Mouse (Mus musculus) Muller cell, postnatal 12 days (primary cell): ENCODE data around the gene Rfx8.
"Not testable (repeated sequence)": the region's sequence is repeated elsewhere in the genome, so short reads cannot be mapped to it uniquely, and the experiment has no call there.

Source experiments
- DNase-seq: peaks from one replicate; pipeline ENCODE4 v3.0.0-alpha.2; 2015; ENCODE audit errors: inconsistent ontology term

Rfx8 gene

DNA sequence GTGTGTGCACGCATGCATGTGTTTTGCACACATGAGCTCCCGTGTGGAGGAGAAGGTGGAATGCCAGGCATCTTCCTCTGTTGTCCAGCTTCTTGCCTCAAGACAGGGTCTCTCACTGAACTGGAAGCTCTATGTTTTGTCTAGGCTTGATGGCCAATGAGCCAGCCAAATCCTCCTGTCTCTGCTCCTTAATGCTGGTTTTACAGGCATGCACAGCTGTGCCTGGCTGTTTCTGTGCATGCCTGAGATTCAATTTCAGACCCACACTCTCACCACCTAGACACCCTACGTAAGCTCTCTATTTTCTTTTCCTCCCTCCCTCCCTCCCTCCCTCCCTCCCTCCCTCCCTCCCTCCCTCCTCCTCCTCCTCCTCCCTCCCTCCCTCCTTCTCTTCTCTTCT is 28.8 kb downstream of the Rfx8 start:
- DNase-seq, result no peak

DNA sequence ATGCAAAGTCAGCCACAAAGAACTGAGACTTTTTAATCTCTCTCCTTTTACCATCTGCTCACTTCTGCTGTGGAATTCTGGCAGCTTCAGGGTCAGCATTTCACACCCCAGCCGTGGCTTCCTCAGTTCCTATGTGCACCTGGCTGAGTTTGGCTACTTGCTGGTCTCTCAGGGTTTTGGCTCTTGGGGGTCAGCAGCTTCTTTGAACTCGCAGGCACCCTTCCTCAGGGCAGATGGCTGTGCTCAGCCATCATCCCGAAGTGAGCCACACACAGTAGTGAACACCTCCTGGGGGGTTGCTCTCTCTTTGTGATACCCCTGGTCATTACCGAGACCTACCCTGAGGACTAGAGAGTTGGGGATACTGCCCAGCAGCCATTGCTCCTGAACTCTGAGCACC is 29.7 kb downstream of the Rfx8 start:
- no peak for DNase-seq

GRCm38 (mm10) chr1:39688573-39688972 is 32.2 kb downstream of the Rfx8 start:
- no peak for DNase-seq

DNA sequence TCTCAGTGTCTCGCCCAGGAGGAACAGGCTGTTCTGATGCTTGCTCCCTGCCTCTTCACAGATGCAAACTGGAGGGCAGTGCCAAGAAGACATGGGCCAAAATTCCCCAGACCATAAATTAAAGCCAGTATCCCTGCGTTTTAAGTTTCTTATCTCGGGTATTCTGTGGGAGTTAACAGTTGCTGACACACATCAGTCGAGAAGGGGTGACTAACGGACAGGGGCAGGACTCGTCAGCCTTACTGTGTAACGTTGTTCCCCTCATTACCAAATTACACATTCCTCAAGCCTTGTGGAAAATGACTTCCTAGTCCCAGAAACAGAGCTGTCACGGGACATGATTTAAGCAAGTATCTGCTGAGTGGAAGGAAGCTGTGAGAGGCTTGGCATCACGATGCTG is 33.5 kb downstream of the Rfx8 start:
- DNase-seq, result no peak

DNA sequence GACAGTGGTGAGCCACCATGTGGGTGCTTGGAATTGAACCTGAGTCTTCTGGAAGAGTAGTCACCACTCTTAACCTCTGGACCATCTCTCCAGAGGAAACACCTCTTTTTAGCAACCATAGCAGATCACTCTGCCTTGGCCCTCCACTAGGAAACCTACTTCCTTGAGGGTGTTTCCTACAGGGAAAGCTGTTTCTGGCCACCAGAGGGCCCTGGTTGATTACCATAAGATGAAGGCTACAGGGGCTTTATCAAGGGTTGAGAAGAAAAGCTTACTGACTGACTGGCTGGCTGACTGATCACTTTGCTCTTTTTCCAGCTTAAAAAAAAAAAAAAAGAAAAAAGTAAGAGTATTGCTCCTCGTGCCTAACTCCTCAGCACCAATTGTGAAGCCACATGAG is 35.0 kb downstream of the Rfx8 start:
- DNase-seq, result peak; percentile 74

GRCm38 (mm10) chr1:39681638-39682037 is 39.2 kb downstream of the Rfx8 start:
- no peak for DNase-seq

DNA sequence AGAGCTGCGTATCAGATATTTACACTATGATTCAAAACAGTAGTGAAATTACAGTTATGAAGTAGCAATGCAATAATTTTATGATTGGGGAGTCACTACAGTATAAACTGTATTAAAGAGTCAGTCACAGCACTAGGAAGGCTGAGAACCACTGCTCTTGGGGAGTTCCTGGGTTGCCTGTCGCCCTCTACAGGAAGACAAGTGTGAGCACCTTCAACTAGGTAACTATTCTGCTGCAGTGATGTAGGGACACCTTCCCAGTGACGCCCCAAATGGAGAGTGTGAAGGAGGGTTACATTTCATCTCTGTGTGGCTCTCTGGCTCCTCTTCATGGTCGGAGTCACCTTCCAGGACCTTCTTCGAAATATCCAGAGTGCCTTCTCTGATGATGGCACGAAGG is 40.3 kb downstream of the Rfx8 start:
- DNase-seq, result no peak

- no peak for DNase-seq
These were observed 41.9 kb downstream of the Rfx8 start for GRCm38 (mm10) chr1:39678883-39679282.

DNA sequence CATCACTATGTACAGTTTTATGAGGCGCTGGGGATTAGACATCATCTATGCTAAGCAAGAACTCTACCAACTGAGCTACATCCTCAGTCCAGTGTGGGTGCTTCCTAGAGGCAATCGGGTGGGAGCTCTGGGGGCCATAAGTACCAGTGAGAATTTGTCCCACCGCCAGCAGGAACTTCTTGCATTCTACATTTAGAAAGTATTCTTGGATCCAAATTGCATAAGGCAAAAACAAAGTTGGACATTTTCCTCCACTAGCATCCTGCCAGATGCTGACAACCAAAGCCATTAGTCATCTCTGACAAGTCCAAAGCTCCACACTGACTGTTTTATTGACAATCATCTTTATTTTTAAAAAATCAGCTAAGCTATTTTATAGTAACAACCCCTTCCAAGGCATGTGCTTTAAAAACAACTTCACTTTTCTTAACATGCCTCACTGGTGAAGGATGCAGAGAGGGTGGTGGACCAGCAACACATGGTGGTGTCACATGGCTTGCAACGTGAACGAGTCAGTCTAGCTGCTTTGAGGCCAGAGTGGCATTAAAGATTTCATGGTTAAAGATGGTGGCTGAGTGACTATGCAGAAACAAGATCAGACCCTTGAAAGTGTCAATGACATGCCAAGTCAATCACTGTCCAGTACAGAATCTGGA is 44.4 kb downstream of the Rfx8 start:
- DNase-seq, result no peak

GRCm38 (mm10) chr1:39672362-39673105 is 48.3 kb downstream of the Rfx8 start:
- no peak for DNase-seq

GRCm38 (mm10) chr1:39670211-39670935 is 50.4 kb downstream of the Rfx8 start:
- no peak for DNase-seq

DNA sequence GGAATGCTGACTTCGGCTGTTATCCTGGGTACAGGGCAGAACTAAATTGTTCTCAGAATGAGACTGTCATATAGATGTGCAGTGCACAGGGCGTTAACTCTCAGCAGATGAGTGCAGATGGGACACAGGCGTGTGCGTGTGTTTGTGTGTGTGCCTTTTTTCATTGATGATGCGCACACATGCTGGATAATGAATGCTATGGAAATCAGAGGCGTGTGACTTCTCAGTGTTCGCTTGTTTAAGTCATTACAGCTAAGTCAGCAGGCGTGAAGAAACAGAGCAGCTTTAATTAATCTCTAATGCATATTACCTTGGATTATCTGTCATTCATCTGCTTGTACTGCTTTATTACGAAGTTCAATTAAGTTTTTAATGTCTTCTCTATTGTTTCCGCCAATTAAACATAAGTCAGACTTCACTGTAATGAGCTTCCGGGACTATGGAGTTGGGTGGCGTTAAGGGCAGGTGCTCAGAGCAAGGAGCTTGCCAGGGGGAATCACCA is 54.0 kb downstream of the Rfx8 start:
- DNase-seq, result no peak

- no peak for DNase-seq
These were observed 56.7 kb downstream of the Rfx8 start for GRCm38 (mm10) chr1:39664039-39664625.

DNA sequence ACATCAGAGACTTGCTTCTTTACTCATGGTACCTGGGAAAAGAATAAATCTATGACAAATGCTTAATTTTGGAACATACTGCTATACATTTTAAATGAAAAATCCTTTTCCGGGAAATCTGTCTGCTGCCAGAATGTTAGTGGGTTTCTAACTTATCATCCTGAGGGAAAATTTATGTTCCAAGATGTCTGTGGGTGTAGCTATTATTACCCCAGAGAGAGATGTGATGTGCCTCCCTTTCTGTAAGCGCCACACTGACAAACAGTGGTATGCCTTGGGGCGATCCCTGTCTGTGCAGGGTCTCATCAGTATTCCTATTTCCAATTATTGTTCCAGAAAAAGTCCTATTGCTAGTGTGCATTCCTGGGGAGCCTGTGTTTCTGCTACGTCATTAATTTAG is 57.7 kb downstream of the Rfx8 start:
- no peak for DNase-seq

- peak; percentile 65 for DNase-seq
These were observed 63.7 kb downstream of the Rfx8 start for GRCm38 (mm10) chr1:39656976-39657529.

DNA sequence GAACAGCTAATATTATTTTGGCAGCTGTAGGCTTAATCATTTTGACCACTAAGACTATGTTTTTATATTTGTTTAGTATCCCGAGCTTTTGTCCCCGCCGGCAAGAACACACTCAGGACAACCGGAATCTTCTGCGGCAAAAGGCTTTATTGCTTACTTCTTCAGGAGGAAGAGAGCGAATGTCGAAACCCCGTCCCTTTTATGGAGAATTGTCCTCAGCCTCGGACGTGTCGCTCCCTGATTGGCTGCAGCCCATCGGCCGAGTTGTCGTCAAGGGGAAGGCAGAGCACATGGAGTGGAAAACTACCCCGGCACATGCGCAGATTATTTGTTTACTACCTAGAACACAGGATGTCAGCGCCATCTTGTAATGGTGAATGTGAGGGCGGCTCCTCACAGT is 65.9 kb downstream of the Rfx8 start:
- DNase-seq, result not testable (repeated sequence)

DNA sequence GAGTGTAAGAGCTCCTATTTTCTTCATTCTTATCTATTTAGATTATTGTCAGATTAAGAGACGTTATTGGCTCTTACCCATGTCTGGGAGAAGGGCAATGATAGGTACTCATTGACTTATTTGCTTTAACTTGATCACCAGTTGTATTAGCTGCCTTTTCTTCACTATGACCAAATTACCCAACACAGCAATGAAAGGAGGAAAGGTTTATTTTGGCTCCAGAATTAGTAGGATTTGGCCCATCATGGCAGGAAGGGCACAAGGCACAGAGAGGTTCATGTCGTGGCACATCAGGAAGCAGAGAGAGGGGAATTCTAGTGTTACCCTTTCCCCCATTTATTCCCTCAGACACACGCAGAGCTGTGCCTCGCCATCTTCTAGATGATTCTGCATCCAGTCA is 67.8 kb downstream of the Rfx8 start:
- no peak for DNase-seq

- DNase-seq, result no peak
These were observed 69.6 kb downstream of the Rfx8 start, which contains the start of gene Creg2 for GRCm38 (mm10) chr1:39651241-39651548. TSS of gene Creg2 (minus strand) at chr1:39651474.

DNA sequence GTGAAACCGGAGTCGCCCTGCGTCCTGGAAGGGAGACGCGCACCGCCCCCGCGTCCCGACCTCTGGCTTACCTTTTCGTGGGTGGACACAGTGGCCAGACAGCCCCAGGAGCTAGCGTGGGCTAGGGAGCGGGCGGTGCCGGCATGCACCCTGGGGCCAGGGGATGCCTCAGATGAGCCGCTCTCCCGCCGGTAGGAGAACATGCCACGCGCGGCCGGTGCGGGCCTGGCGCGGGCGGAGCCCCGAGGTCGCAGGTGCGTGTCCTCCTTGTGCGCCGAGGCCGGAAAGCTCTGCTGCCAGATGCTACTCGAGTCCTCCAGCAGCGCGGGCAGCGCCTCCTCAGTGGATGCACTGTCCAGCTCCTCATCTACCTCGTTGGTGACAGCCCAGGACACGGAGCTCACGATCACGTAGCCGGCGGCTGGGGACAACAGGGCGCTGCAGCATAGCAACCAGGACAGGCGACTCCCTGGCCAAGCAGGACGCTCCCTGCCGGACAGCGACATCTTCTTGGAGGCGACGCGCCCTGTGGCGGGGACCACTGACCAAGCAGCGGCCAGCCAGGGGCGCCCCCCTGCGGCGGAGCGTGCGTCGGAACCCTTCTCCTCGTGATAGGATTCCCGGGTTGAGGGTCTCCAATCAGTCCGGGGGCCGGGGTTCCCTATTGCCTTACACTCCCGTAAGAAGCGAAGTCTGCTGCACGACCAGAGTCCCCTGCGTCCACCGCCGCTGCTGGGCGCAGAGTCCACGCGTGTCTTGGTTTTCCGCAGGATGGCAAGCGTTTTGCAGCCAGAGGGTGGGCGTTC is 70.2 kb downstream of the Rfx8 start:
- DNase-seq, result peak; percentile 84

- no peak for DNase-seq
These were observed 70.9 kb downstream of the Rfx8 start for GRCm38 (mm10) chr1:39649691-39650434.
